Mouse (Mus musculus) gastrocnemius, adult 2 months (tissue): ENCODE data around the gene Zfp341. TPM values are rescaled to one million over a fixed set of nuclear protein-coding genes. Genes with fewer than 3 reads are reported as not detected.
A peak's percentile ranks its signal among the peaks of the same experiment; 100 is the strongest.

Experiments
- DNase-seq: peaks from one replicate; pipeline ENCODE4 v3.0.0; 2022
- H3K27ac ChIP-seq: fragments of 200-600 bp; 2 replicates; pipeline ENCODE4 v1.8.1; 2022; ENCODE audit warnings: mild to moderate bottlenecking
- H3K4me3 ChIP-seq: fragments of 200-600 bp; 2 replicates; pipeline ENCODE4 v1.8.1; 2022; ENCODE audit warnings: mild to moderate bottlenecking, moderate library complexity
- CTCF ChIP-seq: fragments of 200-600 bp; IDR thresholded peaks from 2 replicates; pipeline ENCODE4 v1.8.1; 2022; ENCODE audit warnings: antibody characterized with exemption, mild to moderate bottlenecking, moderate library complexity
- intact Hi-C: fragments of 180-260 bp; cut with DNase I; formaldehyde crosslinking; loops from one replicate; pipeline ENCODE4 v1.15.1; 2025
- total RNA-seq, 2 experiments: library from RNA; stranded (reverse); gene quantifications; 2 replicates each; pipeline ENCODE4 v1.2.3; 2021

The Zfp341 gene
- total RNA-seq, 2 experiments from 2014 or later, result 2.6 to 3.5 TPM

- intact Hi-C loops, result no loop called here
- TF ChIP-seq CTCF, result no peak
- peak; percentile 41 for DNase-seq
- H3K4me3 ChIP-seq, result peak overlapping the region; percentile 68
- H3K27ac ChIP-seq, result peak overlapping the region; percentile 82
Measured at GRCm38 (mm10) chr2:154676653-154677609, 63.8 kb downstream of the Zfp341 start.

DNA sequence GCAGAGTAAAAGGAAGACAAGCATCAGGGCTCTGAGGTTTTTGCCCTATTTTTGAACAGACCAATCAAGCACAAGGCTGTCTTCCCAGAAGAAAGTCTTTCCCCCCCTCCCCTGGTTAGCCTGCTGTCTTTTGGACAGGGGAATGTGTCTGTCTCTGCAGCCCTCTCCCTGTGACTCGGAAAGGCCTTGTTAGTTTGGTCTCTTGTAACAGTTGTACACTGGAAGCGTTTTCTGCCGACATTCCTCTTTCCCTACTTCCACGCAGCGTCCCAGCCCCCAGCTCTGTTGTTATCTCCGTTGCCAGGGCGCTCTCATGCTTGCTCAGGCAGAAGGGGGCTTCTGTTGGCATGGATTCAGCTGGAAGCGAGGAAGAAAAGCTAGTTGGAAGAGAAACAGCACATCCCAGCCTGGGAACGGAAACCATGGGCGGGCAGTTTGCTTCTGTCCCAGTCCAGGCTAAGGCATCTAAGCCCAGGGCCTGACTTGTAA, 64.6 kb downstream of the Zfp341 start:
- Histone ChIP-seq H3K27ac (peak overlapping the region; percentile 82), H3K4me3 (peak overlapping the region; percentile 68)
- DNase-seq, result peak; percentile 56
- intact Hi-C loops, result no loop called here
- TF ChIP-seq CTCF, result no peak

GRCm38 (mm10) chr2:154678995-154679394, 65.9 kb downstream of the Zfp341 start:
- DNase-seq, result no peak
- no peak for TF ChIP-seq CTCF
- Histone ChIP-seq H3K4me3 (no peak overlapping the region), H3K27ac (peak overlapping the region; percentile 28)
- intact Hi-C loops, result no loop called here

DNA sequence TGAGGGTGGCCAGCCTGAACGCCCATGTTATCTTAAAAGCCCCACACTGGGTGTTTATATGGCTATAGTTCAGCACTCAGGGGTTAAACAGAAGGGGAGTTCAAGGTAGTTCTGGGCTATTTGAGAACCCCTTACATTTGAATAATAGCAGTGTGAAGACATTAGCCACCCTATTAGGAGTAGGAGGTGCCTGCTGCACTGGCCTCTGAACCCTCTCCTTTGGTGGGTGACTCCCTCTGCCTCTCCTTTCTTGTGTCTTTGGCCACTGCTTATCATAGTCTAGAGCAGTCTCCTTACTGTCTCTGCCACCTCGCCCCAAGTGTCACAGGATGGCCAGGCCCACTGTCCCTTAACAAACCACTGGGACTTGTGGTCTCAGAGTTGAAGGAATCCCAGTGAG, 67.2 kb downstream of the Zfp341 start:
- no peak overlapping the region for H3K27ac ChIP-seq
- H3K4me3 ChIP-seq, result no peak overlapping the region
- no peak for DNase-seq
- intact Hi-C loops, result no loop called here
- TF ChIP-seq CTCF, result no peak

DNA sequence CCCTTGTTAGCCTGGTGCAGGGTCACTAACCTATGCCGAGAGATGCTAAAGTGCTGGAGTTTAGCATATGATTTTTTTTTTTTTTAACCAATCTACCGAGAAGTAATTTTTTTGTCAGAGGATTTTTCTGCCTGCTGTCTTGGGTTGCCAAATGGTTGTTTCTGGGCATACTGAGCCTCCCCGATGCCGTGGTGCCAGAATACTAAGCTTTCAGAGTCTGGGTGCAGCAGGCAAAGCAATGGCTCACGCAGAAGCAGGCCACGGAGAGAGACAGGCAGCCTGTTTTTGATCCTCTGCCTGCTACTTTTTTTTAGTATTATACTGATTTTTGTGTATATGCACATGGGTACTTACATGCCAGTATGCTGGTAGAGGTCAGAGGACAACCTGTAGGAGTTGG, 67.8 kb downstream of the Zfp341 start:
- intact Hi-C loops, result no loop called here
- no peak overlapping the region for H3K4me3 ChIP-seq
- no peak for DNase-seq
- no peak overlapping the region; the same call in 1 of the 2 replicates for H3K27ac ChIP-seq
- TF ChIP-seq CTCF, result no peak

GRCm38 (mm10) chr2:154682712-154683111, 69.6 kb downstream of the Zfp341 start:
- intact Hi-C loops, result no loop called here
- Histone ChIP-seq H3K4me3 (no peak overlapping the region), H3K27ac (peak overlapping the region; percentile 49; the same call in 1 of the 2 replicates)
- DNase-seq, result peak; percentile 38
- TF ChIP-seq CTCF, result no peak

DNA sequence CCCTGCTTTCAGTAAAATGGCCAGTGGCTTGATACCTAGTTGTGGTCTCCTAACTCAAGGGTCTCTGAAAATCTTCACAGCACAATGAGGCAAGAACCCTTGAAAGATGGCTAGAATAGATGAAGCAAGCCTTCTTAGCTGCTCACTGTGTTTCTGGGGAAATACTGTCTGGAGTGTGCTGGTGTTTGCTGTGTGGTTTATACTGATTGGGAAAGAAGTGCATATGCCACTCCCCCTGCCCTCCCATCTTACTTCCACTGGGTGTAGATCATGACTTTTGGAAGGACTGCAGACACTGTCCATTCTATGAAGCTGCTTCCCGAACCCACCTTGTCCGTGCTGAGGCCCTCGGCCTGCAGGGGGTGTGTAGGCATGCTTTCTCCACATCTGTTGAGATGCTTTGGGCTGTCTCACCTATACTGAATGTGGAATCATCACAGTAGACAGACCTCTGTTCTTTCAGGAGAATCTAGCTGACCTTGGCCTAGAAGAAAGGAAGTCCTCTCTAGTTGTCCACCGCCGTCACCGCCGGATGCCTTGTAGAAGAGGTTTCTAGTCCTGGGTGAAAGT, 71.9 kb downstream of the Zfp341 start:
- Histone ChIP-seq H3K4me3 (no peak overlapping the region), H3K27ac (no peak overlapping the region)
- DNase-seq, result no peak
- no peak for TF ChIP-seq CTCF
- intact Hi-C loops, result no loop called here

DNA sequence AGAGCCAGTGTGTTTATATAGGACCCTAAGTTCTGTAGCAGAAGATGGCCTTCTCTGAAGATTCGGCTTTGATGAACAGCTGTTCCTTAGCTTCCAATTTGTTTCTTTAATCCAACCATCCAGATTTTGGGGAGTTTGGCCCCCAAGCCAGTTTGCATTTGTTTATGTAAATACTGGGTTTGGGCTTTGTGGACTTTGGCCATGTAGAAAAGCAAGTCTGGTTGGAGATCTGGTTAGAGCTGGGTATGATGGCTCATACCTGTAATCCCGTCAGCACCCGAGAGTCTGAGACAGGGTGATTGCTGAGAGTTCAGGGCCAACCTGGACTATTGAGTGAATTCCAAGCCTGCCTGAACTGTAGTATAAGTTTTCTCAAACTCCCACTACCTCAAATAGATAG, 72.7 kb downstream of the Zfp341 start:
- no peak for DNase-seq
- Histone ChIP-seq H3K4me3 (no peak overlapping the region), H3K27ac (no peak overlapping the region)
- no peak for TF ChIP-seq CTCF
- intact Hi-C loops, result no loop called here

GRCm38 (mm10) chr2:154686819-154687218, 73.7 kb downstream of the Zfp341 start:
- no peak for DNase-seq
- TF ChIP-seq CTCF, result no peak
- intact Hi-C loops, result no loop called here

GRCm38 (mm10) chr2:154689391-154689790, 76.3 kb downstream of the Zfp341 start:
- no peak for TF ChIP-seq CTCF
- intact Hi-C loops, result no loop called here
- DNase-seq, result no peak
- Histone ChIP-seq H3K4me3 (no peak overlapping the region), H3K27ac (no peak overlapping the region)

More at GRCm38 (mm10) chr2:154686819-154687218, 73.7 kb downstream of the Zfp341 start:
- Histone ChIP-seq H3K27ac (no peak overlapping the region), H3K4me3 (no peak overlapping the region)

GRCm38 (mm10) chr2:154690959-154691358, 77.9 kb downstream of the Zfp341 start:
- Histone ChIP-seq H3K27ac (no peak overlapping the region), H3K4me3 (no peak overlapping the region)
- TF ChIP-seq CTCF, result no peak
- intact Hi-C loops, result no loop called here
- no peak for DNase-seq

GRCm38 (mm10) chr2:154693186-154693940, 80.3 kb downstream of the Zfp341 start:
- TF ChIP-seq CTCF, result no peak
- Histone ChIP-seq H3K4me3 (no peak overlapping the region), H3K27ac (no peak overlapping the region; the same call in 1 of the 2 replicates)
- intact Hi-C loops, result no loop called here
- DNase-seq, result peak; percentile 31

DNA sequence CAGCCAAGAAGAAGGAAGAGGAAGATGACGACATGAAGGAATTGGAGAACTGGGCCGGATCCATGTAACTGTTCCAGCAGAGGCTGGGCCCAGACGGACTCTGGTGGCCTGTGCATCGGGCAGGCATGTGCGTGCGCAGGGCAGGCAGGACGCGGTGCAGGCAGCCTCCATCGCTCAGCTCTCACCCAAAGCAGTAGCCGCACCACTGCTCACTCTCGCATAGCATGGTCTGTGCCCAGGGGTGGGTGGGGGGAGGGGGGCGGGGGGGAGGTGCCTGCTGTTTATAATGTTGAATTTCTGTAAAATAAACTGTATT, 80.8 kb downstream of the Zfp341 start:
- Histone ChIP-seq H3K27ac (no peak overlapping the region), H3K4me3 (no peak overlapping the region)
- TF ChIP-seq CTCF, result no peak
- peak; percentile 68 for DNase-seq
- intact Hi-C loops, result no loop called here
